Mouse (Mus musculus) megakaryocyte, embryonic 14.5 days (primary cell): ENCODE data around the gene Rin1.
"Not testable (repeated sequence)": the region's sequence is repeated elsewhere in the genome, so short reads cannot be mapped to it uniquely, and the experiment has no call there.

Source experiments
- FLI1 ChIP-seq: IDR thresholded peaks from 2 replicates; pipeline ENCODE4 v1.6.1; 2012; ENCODE audit warnings: low read length, inconsistent platforms, mixed read lengths
- GATA1 ChIP-seq: IDR thresholded peaks from 3 replicates; pipeline ENCODE4 v1.6.1; 2012; ENCODE audit warnings: mixed read lengths, low read length, inconsistent platforms, borderline replicate concordance

GRCm38 (mm10) chr19:5003644-5004043 lies 46.6 kb upstream of the Rin1 start:
- not testable (repeated sequence) for TF ChIP-seq GATA1, FLI1
